25 mouse cellular contexts compared by ENCODE assay signal in the genomic region with DNA sequence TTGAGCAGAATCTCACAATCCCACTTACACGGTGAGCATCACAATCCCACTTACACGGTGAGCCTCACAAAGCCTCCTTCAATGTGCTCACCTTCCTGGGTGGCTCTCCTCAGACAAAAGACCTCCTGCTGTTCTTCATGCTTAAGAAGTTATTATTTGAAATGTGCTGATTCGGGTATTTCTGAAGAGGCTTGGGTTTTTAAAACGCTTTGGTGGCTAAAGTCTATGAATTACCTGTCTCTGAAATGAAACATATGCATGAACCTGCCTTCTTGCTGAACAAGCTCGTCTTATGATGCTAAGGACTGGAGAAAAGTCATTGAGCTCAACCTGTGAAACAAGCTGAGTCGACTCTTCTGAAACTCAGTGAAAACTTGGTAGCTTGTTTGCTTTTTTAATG. TPM values are rescaled to one million over a fixed set of nuclear protein-coding genes. Genes with fewer than 3 reads are reported as not detected.
DNase-seq lines count a peak whose midpoint lies in the region; ATAC-seq and TF ChIP-seq lines count a peak whose summit lies in the region.
"Had no signal": no experiment of that assay in that cellular context is flagged by ENCODE, and none has a peak within 500 bp of the region (broad histone marks: within the 10 kb centered on the region; RNA-seq: fewer than 3 reads in every experiment).

No protein-coding gene starts in this region.

- intact Hi-C loops in gastrocnemius, adult 2 months (cut with DNase I): no loop called here

- no peaks in the 10 kb centered on the region for H3K27me3 ChIP-seq in lung, embryonic 16.5 days (ENCODE audit: control insufficient read depth, insufficient read depth, low read depth, low read length)
- H3K27me3 ChIP-seq in stomach, embryonic 16.5 days (ENCODE audit: control insufficient read depth, insufficient read depth, low read length): no peaks in the 10 kb centered on the region
- H3K27me3 ChIP-seq: embryonic facial prominence, embryonic 12.5 days; forebrain, embryonic 13.5 days; hindbrain, embryonic 15.5 days; intestine, embryonic 15.5 days; Patski had no signal

- H3K9me3 ChIP-seq in lung, embryonic 16.5 days (ENCODE audit: control insufficient read depth, low read length): no peaks in the 10 kb centered on the region
- H3K9me3 ChIP-seq in ES-E14 (ENCODE audit: control insufficient read depth, insufficient read depth, low read depth, low read length): no peaks in the 10 kb centered on the region
- H3K9me3 ChIP-seq in stomach, embryonic 16.5 days (replicated peaks; ENCODE audit: control insufficient read depth, low read length): no peaks in the 10 kb centered on the region
- H3K9me3 ChIP-seq: embryonic facial prominence, embryonic 12.5 days; forebrain, embryonic 10.5 days; forebrain, embryonic 13.5 days; hindbrain, embryonic 10.5 days; hindbrain, embryonic 15.5 days; intestine, embryonic 15.5 days had no signal

- no peak overlapping the region for H3K4me3 ChIP-seq in gastrocnemius, adult 2 months
- H3K4me3 ChIP-seq in lung, embryonic 16.5 days (ENCODE audit: low read length): no peak overlapping the region
- no peak overlapping the region for H3K4me3 ChIP-seq in ES-E14 (ENCODE audit: insufficient read depth in 1 of 2, low read depth in 1 of 2, low read length in 2 of 2, poor library complexity in 1 of 2, severe bottlenecking in 1 of 2)
- H3K4me3 ChIP-seq in stomach, embryonic 16.5 days (replicated peaks; ENCODE audit: low read length): no peak overlapping the region
- H3K4me3 ChIP-seq: embryonic facial prominence, embryonic 12.5 days; forebrain, embryonic 10.5 days; forebrain, embryonic 13.5 days; hindbrain, embryonic 10.5 days; hindbrain, embryonic 15.5 days; intestine, embryonic 15.5 days had no signal

- peak overlapping the region; percentile 89; the same call in 1 of the 2 replicates for H3K27ac ChIP-seq in gastrocnemius, adult 2 months
- H3K27ac ChIP-seq in lung, embryonic 16.5 days (ENCODE audit: low read length): 0 out of 2 replicates have a peak overlapping the region, but pooled peaks have one; percentile 20
- H3K27ac ChIP-seq in ES-E14 (ENCODE audit: insufficient read depth, low read depth, low read length, poor library complexity, severe bottlenecking): no peak overlapping the region
- peak overlapping the region; percentile 17; the same call in 1 of the 2 replicates for H3K27ac ChIP-seq in stomach, embryonic 16.5 days (ENCODE audit: low read length)
- H3K27ac ChIP-seq: embryonic facial prominence, embryonic 12.5 days; forebrain, embryonic 10.5 days; forebrain, embryonic 13.5 days; hindbrain, embryonic 10.5 days; hindbrain, embryonic 15.5 days; intestine, embryonic 15.5 days had no signal

- no peak for DNase-seq in gastrocnemius, adult 2 months
- no peak for DNase-seq in gastrocnemius, postnatal 4 days (ENCODE audit: low spot score in 2 of 2)
- DNase-seq in lung, adult 18-20 months: no peak
- no peak for DNase-seq in ES-E14 (ENCODE audit: low read depth, low spot score)
- DNase-seq in spleen, adult 18-20 months: no peak
- DNase-seq: adrenal gland, postnatal 10 days; adrenal gland, postnatal 36 days; B cell, adult 2 months; cerebellum, adult 18-20 months; cerebellum, adult 9-10 months; cerebellum, postnatal 14 days; gastrocnemius, postnatal 25 days; heart, postnatal 36 days; kidney, adult 18-20 months had no signal

- H3K4me2 ChIP-seq in lung, embryonic 16.5 days (ENCODE audit: low read depth, low read length): no peak overlapping the region
- no peak overlapping the region for H3K4me2 ChIP-seq in stomach, embryonic 16.5 days (ENCODE audit: low read depth, low read length)
- H3K4me2 ChIP-seq: embryonic facial prominence, embryonic 12.5 days; forebrain, embryonic 13.5 days; heart, embryonic 11.5 days; hindbrain, embryonic 15.5 days; intestine, embryonic 15.5 days had no signal

- in situ Hi-C loops in ES-E14 (cut with MboI; ENCODE audit: low sequenced_read_pairs in 2 of 2, unreplicated experiment in 2 of 2): no loop called here

- no peak for ATAC-seq in lung, embryonic 16.5 days (ENCODE audit: low read depth)
- ATAC-seq in stomach, embryonic 16.5 days (ENCODE audit: insufficient read depth, low FRiP score): no peak
- ATAC-seq: forebrain, embryonic 13.5 days; forebrain, embryonic 16.5 days; intestine, embryonic 15.5 days; Patski had no signal

- 46% methylated on average over 6 of the region's 6 CpGs for WGBS in lung, embryonic 16.5 days
- 65% methylated on average over 6 of the region's 6 CpGs for WGBS in stomach, embryonic 16.5 days

- no peak for TF ChIP-seq CTCF in gastrocnemius, adult 2 months (IDR thresholded peaks at IDR 0.05)

- no peak overlapping the region for H3K9ac ChIP-seq in lung, embryonic 16.5 days (ENCODE audit: low read length)
- no peak overlapping the region for H3K9ac ChIP-seq in ES-E14 (ENCODE audit: insufficient read depth, low read depth, low read length, poor library complexity, severe bottlenecking)
- no peak overlapping the region for H3K9ac ChIP-seq in stomach, embryonic 16.5 days (ENCODE audit: low read length)
- H3K9ac ChIP-seq: embryonic facial prominence, embryonic 12.5 days; forebrain, embryonic 13.5 days; hindbrain, embryonic 15.5 days; intestine, embryonic 15.5 days had no signal

- no peaks in the 10 kb centered on the region for H3K36me3 ChIP-seq in lung, embryonic 16.5 days (ENCODE audit: control insufficient read depth, insufficient read depth, low read length)
- H3K36me3 ChIP-seq in ES-E14 (ENCODE audit: control insufficient read depth, insufficient read depth, low read length, poor library complexity, severe bottlenecking): no peaks in the 10 kb centered on the region
- no peaks in the 10 kb centered on the region for H3K36me3 ChIP-seq in stomach, embryonic 16.5 days (ENCODE audit: control insufficient read depth, insufficient read depth, low read length)
- H3K36me3 ChIP-seq: embryonic facial prominence, embryonic 12.5 days; forebrain, embryonic 10.5 days; hindbrain, embryonic 15.5 days; intestine, embryonic 15.5 days had no signal

- peaks cover 20% of the 10 kb centered on the region for H3K4me1 ChIP-seq in lung, embryonic 16.5 days (replicated peaks; ENCODE audit: control insufficient read depth, insufficient read depth, low read length)
- peaks cover 0 to 4% of the 10 kb centered on the region in 2 experiments; a peak in 2 of 4 replicates for H3K4me1 ChIP-seq in ES-E14 (ENCODE audit: control insufficient read depth in 2 of 2, insufficient read depth in 2 of 2, low read length in 2 of 2, poor library complexity in 1 of 2)
- peaks cover 18% of the 10 kb centered on the region for H3K4me1 ChIP-seq in stomach, embryonic 16.5 days (ENCODE audit: control insufficient read depth, insufficient read depth, low read length)

TF ChIP-seq in ES-E14, 5 proteins besides CTCF, POLR2A, EP300 and RAD21:
- TF ChIP-seq HCFC1 (IDR thresholded peaks at IDR 0.05; ENCODE audit: borderline replicate concordance, insufficient read depth, low read length) (no peak), MAFK (IDR thresholded peaks at IDR 0.05; ENCODE audit: insufficient read depth, low read depth, low read length) (peak; percentile 62), ZNF384 (IDR thresholded peaks at IDR 0.05; ENCODE audit: low read depth, low read length) (no peak)

RNA-seq across cellular contexts. Expression of a gene that starts 36.6 kb away (rescaled TPM):
- 10 to 100 TPM; 67.7 to 71.6 TPM for total RNA-seq in gastrocnemius, adult 2 months (2021)
- 100 to 1,000 TPM; 323 to 353 TPM for total RNA-seq in gastrocnemius, postnatal 4 days (2021)
- polyA plus RNA-seq in lung, embryonic 16.5 days (2015; fragmentation: Nextera tagmentation; extraction: Ambion mirVana): 126 and 135 TPM in 2 replicates
- total RNA-seq in ES-E14 (2012; rRNA removed): 313 and 410 TPM in 2 replicates
- 63.4 and 68.0 TPM in 2 replicates for polyA plus RNA-seq in stomach, embryonic 16.5 days (2015; fragmentation: Nextera tagmentation; extraction: Ambion mirVana)
